Mouse (Mus musculus): Measurements from ENCODE around the gene Mbtps2.

GRCm38 (mm10) chrX:157501871-157502270, 96.6 kb downstream of the Mbtps2 start:
- no peak for TF ChIP-seq CTCF (IDR thresholded peaks at IDR 0.05)
- TF ChIP-seq POLR2A (IDR thresholded peaks at IDR 0.05; ENCODE audit: insufficient read depth, low read depth, low read length) = no peak
- TF ChIP-seq EP300 (IDR thresholded peaks at IDR 0.05; ENCODE audit: insufficient read depth, low read depth, low read length) = no peak
